Mouse (Mus musculus): Measurements from ENCODE around the gene St5. TPM values are rescaled to one million over a fixed set of nuclear protein-coding genes. Genes with fewer than 3 reads are reported as not detected.

St5 gene
- polyA plus RNA-seq, 1 experiment: 28.6 TPM

DNA sequence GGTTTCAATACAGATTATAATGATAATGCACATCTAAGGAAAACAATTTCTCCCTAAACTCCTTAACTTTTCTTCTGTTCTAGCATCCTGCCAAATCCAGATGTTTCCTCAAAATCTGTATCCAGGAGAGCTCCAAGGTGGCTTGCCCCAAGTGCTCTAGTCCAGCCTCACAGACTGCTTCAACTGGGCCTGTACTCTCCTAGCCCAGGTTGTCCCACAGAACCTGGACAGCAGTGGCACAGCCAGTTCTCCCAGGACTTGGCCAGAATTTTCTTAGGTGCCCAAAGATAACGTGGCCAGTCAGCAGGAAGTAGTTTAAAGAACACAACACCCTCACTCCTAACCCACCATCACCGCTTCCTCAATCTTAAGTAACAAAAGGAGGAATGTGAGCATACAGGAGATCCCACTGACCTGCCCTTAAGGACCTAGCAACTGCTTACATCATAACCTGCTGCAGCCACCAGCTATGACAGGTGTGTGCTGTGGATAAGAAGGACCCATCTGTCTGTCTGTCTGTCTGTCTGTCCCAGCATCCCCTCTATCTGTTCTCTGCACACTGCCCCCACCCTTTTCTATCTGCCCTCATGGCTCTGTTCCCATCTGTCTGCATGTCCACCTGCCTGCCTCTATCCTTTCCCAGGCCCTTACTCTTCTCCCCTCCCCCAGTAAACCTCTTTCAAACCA lies 108.4 kb downstream of the St5 start:
- Histone ChIP-seq H3K27me3 (ENCODE audit: control insufficient read depth, insufficient read depth, insufficient read length) (no peaks in the 10 kb centered on the region), H3K36me3 (ENCODE audit: control insufficient read depth, insufficient read depth) (no peaks in the 10 kb centered on the region), H3K79me2 (ENCODE audit: control insufficient read depth, insufficient read depth) (peaks cover 30% of the 10 kb centered on the region), H3ac (ENCODE audit: control insufficient read depth, insufficient read length, low read depth) (no peak overlapping the region), H3K79me3 (ENCODE audit: low read depth) (peaks cover 3% of the 10 kb centered on the region), H3K4me3 (ENCODE audit: insufficient read depth, poor library complexity, severe bottlenecking) (no peak overlapping the region)
- no peak for TF ChIP-seq FOSL1 (IDR thresholded peaks at IDR 0.05; ENCODE audit: insufficient read depth, low read length, poor library complexity, severe bottlenecking)
- no peak for TF ChIP-seq MYOG (IDR thresholded peaks at IDR 0.05; ENCODE audit: control insufficient read depth, extremely low read depth, insufficient read length)
- TF ChIP-seq MAX (IDR thresholded peaks at IDR 0.05): no peak
- TF ChIP-seq CTCF (IDR thresholded peaks at IDR 0.05; ENCODE audit: control insufficient read depth, insufficient read depth, insufficient read length): no peak
- TF ChIP-seq CEBPB (IDR thresholded peaks at IDR 0.05; ENCODE audit: low read depth): no peak
- TF ChIP-seq USF1 (IDR thresholded peaks at IDR 0.05; ENCODE audit: low read depth): no peak
- no peak for TF ChIP-seq MYOD1 (IDR thresholded peaks at IDR 0.05; ENCODE audit: control insufficient read depth, insufficient read length, low read depth)

- no peak for TF ChIP-seq MAX (IDR thresholded peaks at IDR 0.05)
- no peak for TF ChIP-seq FOSL1 (IDR thresholded peaks at IDR 0.05; ENCODE audit: insufficient read depth, low read length, poor library complexity, severe bottlenecking)
- TF ChIP-seq MYOG (IDR thresholded peaks at IDR 0.05; ENCODE audit: control insufficient read depth, extremely low read depth, insufficient read length): no peak
- TF ChIP-seq USF1 (IDR thresholded peaks at IDR 0.05; ENCODE audit: low read depth): no peak
- TF ChIP-seq CEBPB (IDR thresholded peaks at IDR 0.05; ENCODE audit: low read depth): no peak
- TF ChIP-seq MYOD1 (IDR thresholded peaks at IDR 0.05; ENCODE audit: control insufficient read depth, insufficient read length, low read depth): no peak
- no peak for TF ChIP-seq CTCF (IDR thresholded peaks at IDR 0.05; ENCODE audit: control insufficient read depth, insufficient read depth, insufficient read length)
- H3K36me3 ChIP-seq (ENCODE audit: control insufficient read depth, insufficient read depth): no peaks in the 10 kb centered on the region
- peaks cover 2% of the 10 kb centered on the region for H3K79me3 ChIP-seq (ENCODE audit: low read depth)
- H3K4me3 ChIP-seq (ENCODE audit: insufficient read depth, poor library complexity, severe bottlenecking): no peak overlapping the region
- no peaks in the 10 kb centered on the region for H3K27me3 ChIP-seq (ENCODE audit: control insufficient read depth, insufficient read depth, insufficient read length)
- H3K79me2 ChIP-seq (ENCODE audit: control insufficient read depth, insufficient read depth): peaks cover 20% of the 10 kb centered on the region
- H3ac ChIP-seq (ENCODE audit: control insufficient read depth, insufficient read length, low read depth): no peak overlapping the region
Measured at GRCm38 (mm10) chr7:109593992-109594391, 109.4 kb downstream of the St5 start.

- Histone ChIP-seq H3K36me3 (ENCODE audit: control insufficient read depth, insufficient read depth) (no peaks in the 10 kb centered on the region), H3K4me3 (ENCODE audit: insufficient read depth, poor library complexity, severe bottlenecking) (no peak overlapping the region), H3ac (ENCODE audit: control insufficient read depth, insufficient read length, low read depth) (no peak overlapping the region), H3K27me3 (ENCODE audit: control insufficient read depth, insufficient read depth, insufficient read length) (no peaks in the 10 kb centered on the region), H3K79me2 (ENCODE audit: control insufficient read depth, insufficient read depth) (peaks cover 16% of the 10 kb centered on the region), H3K79me3 (ENCODE audit: low read depth) (peaks cover 2% of the 10 kb centered on the region)
- TF ChIP-seq USF1 (IDR thresholded peaks at IDR 0.05; ENCODE audit: low read depth) (no peak), MAX (IDR thresholded peaks at IDR 0.05) (no peak), MYOD1 (IDR thresholded peaks at IDR 0.05; ENCODE audit: control insufficient read depth, insufficient read length, low read depth) (no peak), CEBPB (IDR thresholded peaks at IDR 0.05; ENCODE audit: low read depth) (no peak), FOSL1 (IDR thresholded peaks at IDR 0.05; ENCODE audit: insufficient read depth, low read length, poor library complexity, severe bottlenecking) (no peak), MYOG (IDR thresholded peaks at IDR 0.05; ENCODE audit: control insufficient read depth, extremely low read depth, insufficient read length) (no peak), CTCF (IDR thresholded peaks at IDR 0.05; ENCODE audit: control insufficient read depth, insufficient read depth, insufficient read length) (no peak)
Measured at GRCm38 (mm10) chr7:109592184-109592583, 111.2 kb downstream of the St5 start.

DNA sequence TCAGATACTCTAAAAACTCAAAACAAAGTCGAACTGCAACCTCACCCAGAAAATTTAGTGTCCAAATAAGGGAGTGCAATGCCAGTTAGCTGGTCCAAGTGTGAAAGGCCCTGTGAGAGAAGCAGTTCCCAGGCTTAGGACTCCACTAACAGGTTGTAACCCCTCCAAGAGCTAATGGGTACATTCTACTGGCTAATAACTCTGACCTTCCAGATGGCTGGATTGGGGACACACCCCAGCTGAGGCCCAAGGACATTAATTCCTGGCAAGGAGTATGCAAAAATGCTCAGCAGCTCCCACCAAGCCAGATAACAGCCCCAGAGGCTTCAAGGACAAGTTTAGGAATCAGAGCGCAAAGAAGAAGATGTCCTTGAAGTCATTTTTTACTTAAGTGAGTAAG lies 112.8 kb downstream of the St5 start:
- no peak for TF ChIP-seq CEBPB (IDR thresholded peaks at IDR 0.05; ENCODE audit: low read depth)
- TF ChIP-seq CTCF (IDR thresholded peaks at IDR 0.05; ENCODE audit: control insufficient read depth, insufficient read depth, insufficient read length): no peak
- TF ChIP-seq FOSL1 (IDR thresholded peaks at IDR 0.05; ENCODE audit: insufficient read depth, low read length, poor library complexity, severe bottlenecking): no peak
- no peak for TF ChIP-seq MYOD1 (IDR thresholded peaks at IDR 0.05; ENCODE audit: control insufficient read depth, insufficient read length, low read depth)
- TF ChIP-seq MYOG (IDR thresholded peaks at IDR 0.05; ENCODE audit: control insufficient read depth, extremely low read depth, insufficient read length): no peak
- TF ChIP-seq USF1 (IDR thresholded peaks at IDR 0.05; ENCODE audit: low read depth): no peak
- no peak for TF ChIP-seq MAX (IDR thresholded peaks at IDR 0.05)
- H3K4me3 ChIP-seq (ENCODE audit: insufficient read depth, poor library complexity, severe bottlenecking): no peak overlapping the region
- H3K36me3 ChIP-seq (ENCODE audit: control insufficient read depth, insufficient read depth): no peaks in the 10 kb centered on the region
- no peak overlapping the region for H3ac ChIP-seq (ENCODE audit: control insufficient read depth, insufficient read length, low read depth)
- H3K79me3 ChIP-seq (ENCODE audit: low read depth): peaks cover 2% of the 10 kb centered on the region
- H3K27me3 ChIP-seq (ENCODE audit: control insufficient read depth, insufficient read depth, insufficient read length): no peaks in the 10 kb centered on the region
- peaks cover 16% of the 10 kb centered on the region for H3K79me2 ChIP-seq (ENCODE audit: control insufficient read depth, insufficient read depth)

DNA sequence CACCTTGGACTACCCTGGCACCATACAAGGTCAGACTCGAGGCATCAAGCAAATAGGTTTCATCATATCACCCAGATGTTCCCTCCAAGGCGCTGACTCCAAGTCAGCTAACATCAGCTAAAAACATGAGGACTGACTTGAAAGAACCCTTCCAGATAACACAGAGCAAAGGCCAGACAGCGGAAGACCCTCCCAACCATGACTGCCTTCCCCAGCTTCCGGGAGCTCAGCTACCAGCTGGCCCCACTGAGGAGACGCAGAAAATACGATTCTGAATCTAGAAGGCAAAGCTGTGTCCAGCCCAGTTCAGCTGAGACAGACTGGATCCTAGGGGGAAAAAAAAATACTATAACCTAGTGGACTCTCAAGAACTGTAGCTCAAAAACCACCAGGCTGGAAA lies 114.4 kb downstream of the St5 start:
- Histone ChIP-seq H3K79me3 (ENCODE audit: low read depth) (peaks cover 2% of the 10 kb centered on the region), H3K79me2 (ENCODE audit: control insufficient read depth, insufficient read depth) (peaks cover 5% of the 10 kb centered on the region), H3ac (ENCODE audit: control insufficient read depth, insufficient read length, low read depth) (no peak overlapping the region), H3K4me3 (ENCODE audit: insufficient read depth, poor library complexity, severe bottlenecking) (no peak overlapping the region), H3K27me3 (ENCODE audit: control insufficient read depth, insufficient read depth, insufficient read length) (no peaks in the 10 kb centered on the region), H3K36me3 (ENCODE audit: control insufficient read depth, insufficient read depth) (no peaks in the 10 kb centered on the region)
- TF ChIP-seq CEBPB (IDR thresholded peaks at IDR 0.05; ENCODE audit: low read depth): no peak
- TF ChIP-seq MYOG (IDR thresholded peaks at IDR 0.05; ENCODE audit: control insufficient read depth, extremely low read depth, insufficient read length): no peak
- TF ChIP-seq MAX (IDR thresholded peaks at IDR 0.05): no peak
- TF ChIP-seq FOSL1 (IDR thresholded peaks at IDR 0.05; ENCODE audit: insufficient read depth, low read length, poor library complexity, severe bottlenecking): no peak
- TF ChIP-seq MYOD1 (IDR thresholded peaks at IDR 0.05; ENCODE audit: control insufficient read depth, insufficient read length, low read depth): no peak
- no peak for TF ChIP-seq CTCF (IDR thresholded peaks at IDR 0.05; ENCODE audit: control insufficient read depth, insufficient read depth, insufficient read length)
- TF ChIP-seq USF1 (IDR thresholded peaks at IDR 0.05; ENCODE audit: low read depth): no peak
